Mouse (Mus musculus) erythroblast, embryonic 14.5 days (primary cell): Measurements from ENCODE around the gene Msi2.

ENCODE experiments used
- GATA1 ChIP-seq: IDR thresholded peaks from 2 replicates; pipeline ENCODE4 v1.6.1; 2012; ENCODE audit warnings: low read length, inconsistent platforms, mixed read lengths
- TAL1 ChIP-seq: IDR thresholded peaks from 3 replicates; pipeline ENCODE4 v1.6.1; 2012; ENCODE audit warnings: low read length, inconsistent platforms, mixed read lengths

GRCm38 (mm10) chr11:88481092-88481601, 237.2 kb downstream of the Msi2 start:
- TF ChIP-seq GATA1 (no peak), TAL1 (no peak)
